Mouse (Mus musculus): Measurements from ENCODE around the gene Nemp1.

Gene Nemp1

DNA sequence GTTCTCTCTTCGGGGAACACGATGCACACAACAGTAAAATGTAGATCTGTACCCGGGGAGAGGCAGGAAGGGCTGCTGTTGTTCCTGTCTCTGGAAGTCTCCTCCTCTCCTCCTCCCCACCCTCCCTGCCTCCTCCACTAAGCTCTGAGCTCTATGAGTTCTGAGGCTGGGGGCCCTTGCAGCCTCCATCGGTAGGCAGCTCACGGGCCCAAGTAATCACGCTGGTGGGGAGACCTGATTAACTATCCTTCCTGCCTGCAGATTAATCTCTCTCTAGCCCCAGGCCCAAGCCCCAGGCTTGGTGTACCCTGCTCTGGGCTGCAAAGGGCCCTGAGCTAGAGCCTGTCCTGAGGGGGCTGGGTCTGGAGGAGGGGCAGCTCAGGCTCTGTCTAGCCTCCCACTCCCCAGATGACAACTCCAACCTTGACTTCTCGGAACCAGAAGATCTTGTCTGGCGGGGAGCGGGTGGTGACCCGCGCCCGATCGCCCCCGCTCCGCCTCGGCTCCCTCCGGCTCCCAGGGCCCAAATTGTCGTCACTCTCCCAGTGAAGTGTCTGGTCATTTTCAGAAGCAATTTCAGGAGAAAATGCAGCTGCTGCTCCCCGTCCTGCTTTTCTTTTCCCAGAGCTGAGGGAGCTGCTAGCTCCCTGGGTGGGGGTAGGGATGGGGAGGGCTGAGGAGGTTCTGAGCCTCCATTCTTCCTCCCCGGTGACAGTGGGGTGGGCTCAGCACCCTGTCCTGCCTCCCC, 55.1 kb downstream of the Nemp1 start:
- no peak for DNase-seq (ENCODE audit: extremely low read depth, low read depth)

- no peak for DNase-seq (ENCODE audit: extremely low read depth, low read depth)
Observed at GRCm38 (mm10) chr10:127724178-127724577, 57.5 kb downstream of the Nemp1 start, which contains the start of gene Tac2. Gene Tac2 (plus strand): TSS chr10:127724478.

- no peak for DNase-seq (ENCODE audit: extremely low read depth, low read depth)
Observed at GRCm38 (mm10) chr10:127725136-127725535, 58.4 kb downstream of the Nemp1 start.

DNA sequence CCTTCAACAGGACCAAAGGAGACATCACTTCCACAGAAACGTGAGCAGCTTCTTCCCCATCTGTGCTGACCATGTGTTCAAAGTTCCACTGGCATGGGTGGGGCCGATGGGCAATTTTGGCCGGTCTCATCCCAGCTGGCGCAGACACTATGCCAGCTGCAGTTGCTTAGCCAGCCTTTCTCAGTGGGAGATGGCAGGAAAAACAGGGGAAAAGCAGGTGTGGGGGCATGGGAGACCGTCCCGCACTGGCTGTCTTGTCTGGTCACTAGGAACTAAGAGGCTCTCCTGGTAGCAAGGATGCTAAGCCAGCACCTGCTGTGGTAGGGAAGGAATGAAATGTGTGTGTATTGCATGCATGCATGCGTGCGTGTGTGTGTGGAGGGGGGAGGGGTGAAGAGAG, 61.7 kb downstream of the Nemp1 start:
- DNase-seq (ENCODE audit: extremely low read depth, low read depth): no peak

- DNase-seq (ENCODE audit: extremely low read depth, low read depth): no peak
Observed at GRCm38 (mm10) chr10:127730285-127730932, 63.7 kb downstream of the Nemp1 start.

GRCm38 (mm10) chr10:127730933-127731310, 64.2 kb downstream of the Nemp1 start:
- no peak for DNase-seq (ENCODE audit: extremely low read depth, low read depth)

DNA sequence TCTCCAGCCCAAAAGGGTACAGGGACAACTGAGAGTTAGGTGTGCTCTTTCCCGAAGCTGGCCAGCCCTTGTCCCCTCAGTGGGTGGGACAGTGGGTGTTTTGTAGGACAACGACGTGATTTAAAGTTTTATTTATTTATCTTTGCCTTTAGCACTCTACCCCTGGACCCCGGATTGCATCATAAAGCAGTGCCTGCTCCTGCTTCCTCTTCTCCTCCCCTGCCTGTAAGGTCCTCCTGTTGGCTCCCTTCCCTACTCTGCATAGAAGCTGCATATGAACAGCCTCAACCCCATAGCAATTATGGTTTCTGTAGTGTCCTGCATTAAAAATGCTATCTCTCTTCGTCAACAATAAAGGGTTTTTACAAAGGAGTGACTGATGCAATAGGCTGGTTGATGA, 64.7 kb downstream of the Nemp1 start:
- no peak for DNase-seq (ENCODE audit: extremely low read depth, low read depth)

DNA sequence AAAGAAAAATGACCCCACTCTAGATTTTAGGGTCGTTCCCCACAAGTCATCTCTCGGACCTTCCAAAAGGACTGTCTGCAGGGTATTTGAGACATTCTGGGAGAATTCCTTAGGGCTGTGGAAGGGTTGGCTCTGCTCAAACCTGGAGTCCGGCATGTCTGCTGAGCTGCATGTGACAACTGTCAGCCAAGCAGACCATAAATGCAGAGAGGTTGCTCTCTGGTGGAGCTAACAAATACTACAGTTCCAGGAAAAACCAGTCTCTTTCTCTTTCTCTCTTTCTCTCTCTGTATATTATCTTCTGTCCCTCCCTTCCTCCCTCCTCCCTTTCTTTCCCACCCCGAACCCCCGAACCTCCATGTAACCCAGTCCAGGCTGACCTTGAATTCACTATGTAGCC, 67.7 kb downstream of the Nemp1 start:
- no peak for DNase-seq (ENCODE audit: extremely low read depth, low read depth)

GRCm38 (mm10) chr10:127736266-127736665, 69.6 kb downstream of the Nemp1 start:
- DNase-seq (ENCODE audit: extremely low read depth, low read depth): no peak

DNA sequence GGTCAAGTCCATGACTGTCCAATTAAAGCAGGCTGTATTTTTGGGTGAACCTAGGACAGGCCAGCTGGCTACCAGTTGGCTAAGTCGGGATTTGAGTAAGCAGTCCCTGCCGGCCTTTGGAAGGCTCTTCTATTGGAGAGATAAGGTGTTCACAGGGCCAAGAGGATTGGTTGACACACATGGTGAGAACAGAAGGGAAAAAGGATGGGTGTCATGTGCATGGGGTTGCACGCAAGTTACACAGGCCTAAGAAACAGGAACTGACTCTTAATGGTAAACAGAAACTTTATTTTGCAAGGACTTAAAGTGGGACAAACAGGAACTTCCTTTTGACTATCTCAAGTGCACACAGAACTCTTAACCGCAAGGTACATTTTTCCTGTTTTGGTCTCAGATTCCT, 70.2 kb downstream of the Nemp1 start:
- DNase-seq (ENCODE audit: extremely low read depth, low read depth): peak; percentile 88

DNA sequence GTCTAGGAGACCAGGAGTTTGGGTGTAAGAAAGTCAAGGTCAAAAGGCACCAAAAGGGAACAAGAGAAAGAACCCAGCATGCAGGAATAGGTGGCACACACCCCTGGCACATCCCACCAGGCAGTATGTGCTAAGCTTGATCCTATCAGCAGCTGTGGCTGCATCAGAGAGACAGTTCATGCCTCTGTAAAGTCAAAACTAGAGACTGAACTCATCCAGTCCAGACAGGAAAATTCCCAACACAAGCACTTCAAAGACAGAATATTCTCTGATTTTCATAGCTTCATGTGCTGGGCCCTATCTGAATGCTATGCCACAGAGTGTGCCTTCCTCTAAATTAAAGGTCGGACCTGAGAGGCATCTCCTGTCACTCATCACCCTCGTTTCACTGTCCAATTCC, 70.9 kb downstream of the Nemp1 start:
- DNase-seq (ENCODE audit: extremely low read depth, low read depth): no peak

GRCm38 (mm10) chr10:127738151-127738882, 71.6 kb downstream of the Nemp1 start:
- peak; percentile 70 for DNase-seq (ENCODE audit: extremely low read depth, low read depth)

DNA sequence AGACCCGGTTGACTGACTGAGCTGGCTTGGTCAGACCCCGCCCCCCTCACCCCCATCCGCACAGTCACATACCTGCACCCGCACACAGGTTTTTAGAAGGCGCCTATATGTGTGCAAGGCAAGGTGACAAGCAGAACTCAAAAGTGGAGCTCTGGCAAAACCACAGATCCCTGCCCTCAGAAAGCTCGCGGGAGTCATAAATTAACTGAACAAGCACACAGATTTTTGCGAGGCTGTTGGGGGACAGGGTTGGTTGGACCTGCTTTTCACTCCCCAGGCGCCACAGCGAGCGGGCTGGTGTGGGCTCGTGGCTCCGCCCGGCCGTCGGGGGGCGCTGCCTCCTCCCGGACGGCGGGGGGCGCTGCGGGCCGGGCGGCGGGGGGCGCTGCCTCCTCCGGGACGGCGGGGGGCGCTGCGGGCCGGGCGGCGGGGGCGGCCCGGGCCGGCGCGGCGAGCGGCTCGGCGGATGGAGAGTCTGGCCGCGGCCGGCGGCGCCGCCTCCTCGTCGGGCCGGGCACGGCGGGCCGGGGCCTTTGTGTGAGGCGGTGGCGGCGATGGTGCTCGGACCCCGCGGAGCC, 72.5 kb downstream of the Nemp1 start, which contains the start of gene Zbtb39:
Gene Zbtb39 (plus strand): TSS at position 456 of the 578 bp plus-strand sequence.
- DNase-seq (ENCODE audit: extremely low read depth, low read depth): no peak

DNA sequence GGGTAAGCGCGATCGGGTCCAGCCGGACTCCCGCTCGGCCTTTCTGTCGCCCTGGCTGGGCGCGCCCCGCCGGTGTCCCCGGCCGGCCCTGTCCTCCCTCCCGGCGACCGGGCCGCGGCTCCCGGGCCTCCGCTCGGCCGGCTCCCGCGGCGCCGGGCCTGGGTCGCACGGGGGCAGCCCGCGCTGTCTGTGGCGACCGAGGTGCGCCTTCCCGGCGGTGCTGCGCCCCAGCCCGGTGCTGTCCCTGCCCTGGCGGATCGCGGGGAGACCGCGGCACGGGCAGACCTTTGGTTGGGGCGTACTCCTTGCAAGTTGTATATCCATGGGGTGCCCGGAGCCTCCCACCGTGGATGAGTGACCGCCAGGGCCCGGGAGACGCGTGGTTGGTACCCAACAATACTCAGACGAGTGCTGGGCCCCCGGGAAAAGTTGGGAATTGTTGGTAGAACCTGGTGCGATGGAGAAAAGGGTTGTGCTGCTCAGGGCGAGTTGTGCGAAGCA, 73.0 kb downstream of the Nemp1 start:
- no peak for DNase-seq (ENCODE audit: extremely low read depth, low read depth)

GRCm38 (mm10) chr10:127744661-127745060, 78.0 kb downstream of the Nemp1 start:
- no peak for DNase-seq (ENCODE audit: extremely low read depth, low read depth)

DNA sequence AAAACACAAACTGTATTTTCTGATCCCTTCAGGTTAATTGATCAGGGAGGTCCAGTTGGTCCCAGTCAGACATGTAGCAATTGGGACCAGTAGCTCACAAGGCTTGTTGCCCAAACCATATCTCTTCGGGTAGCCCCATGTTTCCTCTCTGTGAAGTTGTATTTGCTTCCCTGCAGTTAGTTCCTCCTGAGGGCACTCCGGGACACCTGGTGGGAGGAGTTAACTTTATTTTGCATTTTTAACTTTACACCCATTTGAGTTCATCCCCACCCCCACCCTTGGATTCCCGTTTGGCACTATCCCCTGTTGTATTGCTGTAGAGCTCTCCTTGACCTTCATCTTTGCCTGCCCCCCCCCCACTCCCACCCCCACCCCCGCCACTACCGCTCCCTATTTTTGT, 79.2 kb downstream of the Nemp1 start:
- no peak for DNase-seq (ENCODE audit: extremely low read depth, low read depth)

DNA sequence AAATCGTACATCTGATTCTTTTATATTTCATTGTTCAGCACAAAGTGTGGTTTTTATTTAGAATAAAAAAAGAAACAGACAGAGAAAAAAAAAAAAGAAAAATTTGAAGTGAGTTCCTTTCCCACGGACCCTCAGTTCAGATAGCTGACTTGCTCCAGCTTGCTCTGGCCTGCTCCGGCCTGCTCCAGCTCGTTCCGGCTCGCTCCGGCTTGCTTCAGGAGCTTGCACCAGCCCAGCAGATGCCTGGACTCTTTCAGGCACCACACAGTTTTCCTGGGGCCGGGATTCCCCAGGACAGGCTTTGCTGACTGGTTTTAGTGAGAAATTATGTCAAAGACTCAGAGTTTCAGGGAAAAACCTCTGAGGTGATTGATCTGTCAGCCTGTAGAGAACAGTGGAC, 80.6 kb downstream of the Nemp1 start:
- no peak for DNase-seq (ENCODE audit: extremely low read depth, low read depth)

GRCm38 (mm10) chr10:127748847-127749612, 82.3 kb downstream of the Nemp1 start:
- no peak for DNase-seq (ENCODE audit: extremely low read depth, low read depth)

DNA sequence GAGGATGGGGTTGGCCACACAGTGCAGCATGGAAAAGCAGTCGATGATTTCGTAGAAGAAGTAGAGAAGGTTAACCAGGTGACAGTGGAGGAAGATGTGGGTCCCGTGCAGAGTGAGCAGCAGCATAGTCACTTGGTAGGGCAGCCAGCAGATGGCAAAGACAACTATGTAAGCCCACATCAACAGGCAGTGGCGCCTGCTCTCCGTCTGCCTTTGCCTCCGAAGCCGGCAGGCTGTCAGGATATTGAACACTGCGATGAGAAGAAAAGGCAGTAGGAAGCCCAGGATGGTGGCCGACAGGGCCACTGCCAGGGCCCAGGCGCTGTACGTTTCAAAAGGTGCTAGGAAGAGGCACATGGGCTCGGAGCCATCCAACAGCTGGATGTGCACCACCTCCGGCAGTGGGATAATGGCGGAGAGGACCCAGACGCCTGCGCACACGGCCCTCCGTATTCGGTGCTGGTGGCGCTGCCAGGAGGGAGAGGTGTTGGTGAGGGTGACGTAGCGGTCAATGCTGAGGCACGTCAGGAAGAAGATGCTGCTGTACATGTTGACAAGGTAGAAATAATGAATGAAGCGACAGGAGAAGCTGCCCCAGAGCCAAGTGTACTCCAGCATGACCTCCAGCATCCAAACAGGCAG, 83.6 kb downstream of the Nemp1 start:
- DNase-seq (ENCODE audit: extremely low read depth, low read depth): no peak

Data from MEL-GATA-1-ER (cell line).